Comparison of ENCODE assay signal across 9 mouse cellular contexts in the genomic region with DNA sequence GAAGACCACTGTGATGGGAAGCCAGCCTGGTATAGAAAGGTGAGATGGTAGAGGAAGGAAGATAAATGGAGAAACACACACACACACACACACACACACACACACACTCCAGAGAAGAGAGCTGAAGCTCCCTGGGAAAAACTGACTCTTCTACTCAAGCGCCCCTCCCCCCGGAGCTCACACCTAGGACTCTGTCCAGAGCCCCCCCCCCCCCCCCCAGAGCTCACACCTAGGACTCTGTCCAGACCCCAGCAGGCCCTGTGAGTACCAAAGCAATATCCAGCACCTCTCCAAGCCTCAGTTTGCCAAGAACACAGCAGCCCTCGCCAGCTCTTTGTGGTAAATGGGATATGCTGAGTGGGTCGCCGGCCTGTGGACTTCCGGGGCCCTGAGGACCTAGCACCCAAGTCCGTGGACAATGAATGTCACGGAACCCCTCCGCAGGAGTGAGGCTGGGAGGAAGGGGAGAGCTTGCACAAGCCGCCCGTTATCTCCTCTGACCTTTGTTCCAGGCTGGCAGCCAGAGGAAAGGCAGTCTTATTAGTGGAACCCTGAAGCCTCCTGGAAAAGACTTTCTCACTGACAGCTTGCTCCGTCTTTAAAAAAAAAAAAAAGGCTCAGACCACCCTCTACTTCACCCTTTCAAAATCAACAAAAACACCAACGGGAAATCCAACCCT. TPM values are rescaled to one million over a fixed set of nuclear protein-coding genes. Genes with fewer than 3 reads are reported as not detected.
A peak's percentile ranks its signal among the peaks of the same experiment; 100 is the strongest.
DNase-seq lines count a peak whose midpoint lies in the region; ATAC-seq lines count a peak whose summit lies in the region.
"Had no signal": no experiment of that assay in that cellular context is flagged by ENCODE, and none has a peak within 500 bp of the region (broad histone marks: within the 10 kb centered on the region; RNA-seq: fewer than 3 reads in every experiment).

No protein-coding gene starts in this region.

- WGBS in liver, embryonic 11.5 days, result 50% methylated on average over 13 of the region's 13 CpGs
- WGBS in stomach, embryonic 16.5 days, result 56% methylated on average over 13 of the region's 13 CpGs

- H3K9me3 ChIP-seq in liver, embryonic 11.5 days (ENCODE audit: control insufficient read depth, low read length), result no peaks in the 10 kb centered on the region
- H3K9me3 ChIP-seq in stomach, embryonic 16.5 days (replicated peaks; ENCODE audit: control insufficient read depth, low read length), result no peaks in the 10 kb centered on the region
- H3K9me3 ChIP-seq: limb, embryonic 15.5 days had no signal

- H3K27me3 ChIP-seq in liver, embryonic 11.5 days (replicated peaks; ENCODE audit: control insufficient read depth, insufficient read depth, low read length), result no peaks in the 10 kb centered on the region; the same call in 1 of the 2 replicates
- H3K27me3 ChIP-seq in stomach, embryonic 16.5 days (ENCODE audit: control insufficient read depth, insufficient read depth, low read length), result no peaks in the 10 kb centered on the region
- H3K27me3 ChIP-seq: limb, embryonic 15.5 days had no signal

- peak overlapping the region; percentile 96 for H3K4me2 ChIP-seq in liver, embryonic 11.5 days
- H3K4me2 ChIP-seq in stomach, embryonic 16.5 days (ENCODE audit: low read depth, low read length), result peak overlapping the region; percentile 25; the same call in 1 of the 2 replicates
- H3K4me2 ChIP-seq: limb, embryonic 15.5 days had no signal

- peak; percentile 56 to 80 for DNase-seq in adrenal gland, adult (ENCODE audit: inconsistent age in 2 of 2, low spot score in 1 of 2)
- no peak for DNase-seq in adrenal gland, postnatal 25 days
- DNase-seq in lung, postnatal 10 days, result peak; percentile 19
- DNase-seq in lung, postnatal 4 days, result no peak
- no peak for DNase-seq in liver, embryonic 11.5 days (ENCODE audit: low spot score)
- no peak for DNase-seq in frontal cortex, adult 2 months (ENCODE audit: extremely low spot score in 1 of 2, low spot score in 1 of 2)

- no peaks in the 10 kb centered on the region for H3K36me3 ChIP-seq in liver, embryonic 11.5 days (ENCODE audit: control insufficient read depth, insufficient read depth, low read length)
- no peaks in the 10 kb centered on the region for H3K36me3 ChIP-seq in stomach, embryonic 16.5 days (ENCODE audit: control insufficient read depth, insufficient read depth, low read length)
- H3K36me3 ChIP-seq: limb, embryonic 15.5 days had no signal

- peak overlapping the region; percentile 55; the same call in 1 of the 2 replicates for H3K27ac ChIP-seq in liver, embryonic 11.5 days (ENCODE audit: low read depth, low read length)
- H3K27ac ChIP-seq in stomach, embryonic 16.5 days (ENCODE audit: low read length), result peak overlapping the region; percentile 43; the same call in 1 of the 2 replicates
- H3K27ac ChIP-seq: limb, embryonic 15.5 days had no signal

- H3K9ac ChIP-seq in liver, embryonic 11.5 days (ENCODE audit: low read depth, low read length), result no peak overlapping the region
- H3K9ac ChIP-seq in stomach, embryonic 16.5 days (ENCODE audit: low read length), result 0 out of 2 replicates have a peak overlapping the region, but pooled peaks have one; percentile 23
- H3K9ac ChIP-seq: limb, embryonic 15.5 days had no signal

- ATAC-seq in liver, embryonic 11.5 days (replicated peaks; ENCODE audit: low FRiP score), result no peak
- ATAC-seq in stomach, embryonic 16.5 days (ENCODE audit: insufficient read depth, low FRiP score), result no peak
- no peak for ATAC-seq in inflammation-experienced regulatory T-cells, adult 6 months

- peaks cover 78% of the 10 kb centered on the region for H3K4me1 ChIP-seq in liver, embryonic 11.5 days (replicated peaks; ENCODE audit: control insufficient read depth, insufficient read depth, low read length)
- H3K4me1 ChIP-seq in stomach, embryonic 16.5 days (ENCODE audit: control insufficient read depth, insufficient read depth, low read length), result peaks cover 66% of the 10 kb centered on the region

- no peak overlapping the region for H3K4me3 ChIP-seq in liver, embryonic 11.5 days (ENCODE audit: low read depth, low read length)
- no peak overlapping the region for H3K4me3 ChIP-seq in stomach, embryonic 16.5 days (replicated peaks; ENCODE audit: low read length)
- H3K4me3 ChIP-seq: limb, embryonic 15.5 days had no signal

RNA-seq across cellular contexts. Expression of a gene that starts 4.8 kb away (rescaled TPM):
- 19.4 and 19.9 TPM in 2 replicates for total RNA-seq in adrenal gland, postnatal 25 days (2021)
- polyA plus RNA-seq in liver, embryonic 11.5 days (2014; fragmentation: Nextera tagmentation; extraction: Ambion mirVana), result 5.9 and 7.4 TPM in 2 replicates
- 6.5 and 6.9 TPM in 2 replicates for polyA plus RNA-seq in stomach, embryonic 16.5 days (2015; fragmentation: Nextera tagmentation; extraction: Ambion mirVana)
- polyA plus RNA-seq in inflammation-experienced regulatory T-cells, adult 6 months (2017; shearing (Covaris generic)), result under 1 TPM; 0.21 to 0.33 (median 0.28) TPM
- 44.2 and 44.8 TPM in 2 replicates for polyA plus RNA-seq in frontal cortex, adult 2 months (2012; rRNA removed)

RNA-seq across cellular contexts. Expression of a gene that starts 35.7 kb away (rescaled TPM):
- total RNA-seq in adrenal gland, postnatal 25 days (2021), result 0.48 and 0.67 TPM in 2 replicates
- 0.14 TPM in 1 of 2 replicates, not detected in the other for polyA plus RNA-seq in liver, embryonic 11.5 days (2014; fragmentation: Nextera tagmentation; extraction: Ambion mirVana)
- 0.44 and 0.65 TPM in 2 replicates for polyA plus RNA-seq in stomach, embryonic 16.5 days (2015; fragmentation: Nextera tagmentation; extraction: Ambion mirVana)
- polyA plus RNA-seq in inflammation-experienced regulatory T-cells, adult 6 months (2017; shearing (Covaris generic)), result not detected
- 10.3 and 10.6 TPM in 2 replicates for polyA plus RNA-seq in frontal cortex, adult 2 months (2012; rRNA removed)

Comparison
In these comparisons a context has a peak if more than half of its experiments do, and no peak if none do; other contexts are left out.
1. DNase-seq: peak in adrenal gland, adult (2 of 2) and lung, postnatal 10 days (single experiment); none in adrenal gland, postnatal 25 days (single experiment), lung, postnatal 4 days (0 of 2), liver, embryonic 11.5 days (single experiment) and frontal cortex, adult 2 months (0 of 2).